Mouse (Mus musculus): ENCODE measurements at regions not wholly inside any gene's neighbourhood (a gene's known extent, or its start where the extent isn't known, plus 50 kb on each side); places are given as distances from the start of the nearest gene placed in this dataset.
A peak's percentile ranks its signal among the peaks of the same experiment; 100 is the strongest.

DNA sequence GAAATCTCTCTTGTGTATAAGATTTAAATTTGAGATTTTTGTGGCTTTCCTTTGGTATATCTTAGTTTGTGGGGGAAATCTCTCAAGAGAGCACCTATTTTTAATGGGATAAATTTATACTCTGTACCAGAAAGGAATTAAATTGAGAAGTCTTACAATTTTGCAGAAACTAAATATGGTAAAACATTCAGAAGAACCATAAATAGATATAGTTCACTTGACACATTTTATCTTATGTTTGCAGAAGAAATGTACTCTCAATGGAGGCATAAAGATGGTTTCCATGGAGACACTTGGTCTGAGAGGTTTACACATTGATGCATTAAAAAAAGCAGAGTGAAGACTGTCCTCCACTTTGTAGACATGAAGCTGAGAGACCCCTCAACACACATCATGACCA lies 86.9 kb downstream of the Ndufa10 start:
- DNase-seq (ENCODE audit: low spot score), result no peak

DNA sequence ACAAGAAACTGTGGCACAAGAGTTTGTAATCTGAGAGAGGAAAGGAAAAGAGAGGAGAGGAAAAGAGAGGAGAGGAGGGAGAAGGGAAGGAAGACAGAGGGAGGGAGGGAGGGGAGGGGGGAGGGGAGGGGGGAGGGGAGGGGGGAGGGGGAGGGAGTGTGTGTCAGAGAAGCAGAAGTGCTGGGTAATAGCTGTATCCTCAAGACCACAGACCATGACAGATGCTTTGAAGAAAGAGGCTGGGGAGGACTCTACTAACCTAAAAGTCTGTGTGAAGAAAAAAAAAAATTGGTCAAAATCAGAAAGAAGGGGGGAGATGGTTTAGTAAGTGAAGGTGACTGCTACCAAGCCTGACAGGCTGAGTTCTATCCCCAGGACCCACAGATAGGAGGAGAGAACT lies 88.7 kb downstream of the Ndufa10 start:
- DNase-seq (ENCODE audit: low spot score), result no peak

DNA sequence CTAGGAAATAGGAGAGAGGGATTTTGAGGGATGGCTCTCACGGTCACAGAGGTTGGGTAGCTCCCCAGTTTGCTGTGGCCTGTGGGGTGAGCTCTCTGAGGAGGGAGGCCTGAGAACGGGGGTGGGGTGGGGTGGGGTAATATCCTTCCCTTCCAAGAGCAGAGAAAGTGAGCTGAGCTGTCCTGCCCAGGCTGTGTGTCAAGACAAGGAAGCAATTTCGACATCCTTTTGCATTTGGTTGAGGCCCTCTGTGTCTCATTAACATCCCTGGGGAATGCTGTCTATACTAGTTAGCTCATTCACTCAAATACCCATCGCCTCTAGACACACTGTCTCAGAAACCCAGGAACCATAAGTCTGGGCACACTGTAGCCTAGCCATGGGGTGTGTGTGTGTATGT lies 89.9 kb downstream of the Ndufa10 start:
- peak; percentile 82 for DNase-seq (ENCODE audit: low spot score)

DNA sequence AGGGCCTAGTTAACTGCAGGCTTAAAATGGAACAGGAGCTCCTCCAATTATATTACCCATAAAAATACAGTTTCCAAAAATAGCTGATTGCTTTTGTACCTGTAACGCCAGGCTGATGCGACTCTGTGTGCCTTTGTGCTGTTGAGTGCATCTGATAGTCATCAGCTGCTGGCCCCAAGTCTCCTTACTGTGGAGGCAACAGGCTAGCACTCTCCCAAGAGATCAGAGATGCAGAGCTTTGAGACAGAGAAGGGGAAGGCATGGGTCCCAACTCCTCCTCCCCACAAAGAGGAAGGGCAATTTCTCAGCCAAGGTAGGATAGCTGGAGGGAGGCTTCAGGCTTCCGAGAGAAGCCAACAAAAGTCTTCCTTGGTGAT lies 94.2 kb downstream of the Ndufa10 start:
- DNase-seq (ENCODE audit: low spot score), result peak; percentile 10

DNA sequence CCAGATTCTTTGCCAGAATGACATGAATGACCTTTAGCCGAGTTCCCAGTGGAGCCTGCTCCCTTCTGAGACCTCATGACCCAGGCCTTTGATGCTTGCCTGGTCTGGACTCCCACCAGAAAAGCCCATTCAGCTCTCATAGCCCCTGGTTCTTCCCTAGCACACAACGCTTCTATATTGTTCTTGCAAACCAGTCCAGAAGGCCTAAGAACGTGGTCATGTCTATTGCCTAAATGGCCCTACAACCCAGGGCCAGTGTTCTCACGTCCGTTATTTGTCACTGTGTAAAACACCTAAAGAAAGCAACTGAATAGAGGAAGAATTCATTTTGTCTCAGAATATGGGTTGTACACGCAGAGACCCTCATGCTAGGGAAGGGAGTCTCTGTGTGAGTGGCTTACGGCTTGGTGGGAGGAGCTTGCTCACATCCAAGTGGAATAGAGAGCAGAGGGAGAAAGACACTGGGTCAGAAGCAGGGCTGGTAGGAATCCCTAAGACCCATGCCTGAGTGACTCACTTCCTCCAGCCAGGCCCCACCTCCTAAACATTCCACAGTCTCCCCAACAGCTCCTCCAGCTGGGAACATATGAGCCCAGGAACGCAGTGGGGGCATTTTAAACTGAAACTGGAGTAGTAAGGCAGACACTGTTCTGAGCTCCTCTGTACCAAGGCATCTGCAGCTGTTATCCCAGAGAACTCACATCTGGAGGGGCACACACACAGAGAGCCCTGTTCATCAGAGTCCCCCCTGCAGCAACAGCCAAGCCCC lies 94.7 kb downstream of the Ndufa10 start:
- DNase-seq (ENCODE audit: low spot score), result peak; percentile 69

DNA sequence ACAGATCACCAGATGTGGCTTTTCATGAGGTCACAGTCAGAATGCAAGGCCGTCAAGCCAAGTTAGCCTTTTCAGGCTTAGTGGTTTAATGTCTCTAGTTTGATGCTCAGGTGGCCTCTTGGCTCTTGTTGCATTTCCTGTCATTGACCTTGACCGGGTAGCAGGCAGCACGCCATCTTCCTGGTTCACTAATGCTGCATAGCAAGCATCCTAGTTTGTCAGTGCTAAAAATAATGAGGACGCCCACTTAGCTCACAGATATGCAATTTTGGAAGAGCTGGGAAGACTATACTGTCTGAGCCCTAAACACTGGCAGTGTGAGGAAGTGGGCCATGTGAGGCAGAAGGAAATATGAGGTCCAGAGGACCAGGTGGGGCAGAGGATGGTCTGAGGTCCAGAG lies 97.2 kb downstream of the Ndufa10 start:
- no peak for DNase-seq (ENCODE audit: low spot score)

DNA sequence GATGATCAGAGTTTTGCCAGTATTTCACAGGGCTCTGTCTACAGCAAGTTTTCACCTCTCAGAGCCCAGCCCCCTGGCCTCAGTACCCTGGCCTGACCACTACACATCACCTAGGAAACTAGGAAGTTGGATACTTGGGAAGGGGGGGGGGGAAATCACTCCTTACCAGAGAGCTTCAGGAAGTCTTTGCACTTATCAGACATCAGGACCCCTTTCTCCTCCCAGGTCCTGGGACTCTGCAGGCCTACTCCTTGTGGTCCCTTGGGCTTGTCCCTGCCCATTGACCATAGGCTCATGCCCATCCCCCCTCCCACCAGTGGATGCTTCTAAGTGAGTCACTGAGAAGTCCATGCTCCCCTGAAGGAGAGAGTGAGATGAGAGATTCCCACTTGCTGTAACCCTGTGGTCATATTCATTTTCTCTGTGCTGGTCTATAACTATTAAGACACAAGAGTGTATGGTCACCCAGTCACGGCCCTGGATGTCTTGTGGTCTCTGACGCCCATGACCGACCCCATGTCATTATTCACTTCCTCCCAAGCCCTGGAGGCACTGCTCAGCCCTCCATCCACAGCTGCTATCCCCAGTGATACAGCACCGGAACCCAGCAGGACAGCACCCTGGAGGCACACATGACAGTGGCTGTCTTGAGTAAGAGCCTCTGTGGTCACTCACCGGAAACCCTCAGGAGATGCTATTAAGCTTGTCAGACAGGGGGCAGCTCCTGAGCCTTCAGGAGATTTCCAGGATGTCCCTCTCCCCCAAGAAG lies 101.3 kb downstream of the Ndufa10 start:
- DNase-seq (ENCODE audit: low spot score), result no peak

DNA sequence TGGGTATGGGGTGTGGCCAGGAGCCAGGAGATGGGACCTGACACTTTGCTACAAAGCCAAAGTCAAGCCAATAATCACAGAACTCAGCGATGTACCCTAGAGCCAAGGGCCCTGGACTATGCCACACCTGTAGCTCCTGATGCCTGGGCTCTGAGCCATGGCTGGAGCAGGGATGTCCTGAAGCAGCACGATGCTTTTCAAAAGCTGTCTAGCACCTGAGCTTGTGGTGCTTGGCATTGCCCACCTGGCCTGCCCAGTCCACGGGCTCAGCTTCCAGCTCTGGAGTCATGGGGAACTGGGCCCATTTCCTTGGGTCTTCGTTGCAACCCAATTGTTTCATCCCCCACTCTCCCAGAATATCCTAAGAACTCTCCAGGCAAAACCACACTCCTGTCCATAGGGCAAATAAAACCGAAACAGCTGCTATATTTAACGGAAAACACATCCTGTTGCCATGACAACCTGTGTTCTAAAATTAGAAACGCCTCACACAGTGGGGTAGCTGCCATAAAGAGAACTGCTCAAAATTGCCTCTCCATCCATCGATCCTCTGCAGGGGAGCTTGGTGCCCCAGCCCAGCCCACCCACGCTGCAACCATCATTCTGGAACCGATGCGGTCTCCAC lies 102.2 kb downstream of the Ndufa10 start:
- peak; percentile 34 for DNase-seq (ENCODE audit: low spot score)

DNA sequence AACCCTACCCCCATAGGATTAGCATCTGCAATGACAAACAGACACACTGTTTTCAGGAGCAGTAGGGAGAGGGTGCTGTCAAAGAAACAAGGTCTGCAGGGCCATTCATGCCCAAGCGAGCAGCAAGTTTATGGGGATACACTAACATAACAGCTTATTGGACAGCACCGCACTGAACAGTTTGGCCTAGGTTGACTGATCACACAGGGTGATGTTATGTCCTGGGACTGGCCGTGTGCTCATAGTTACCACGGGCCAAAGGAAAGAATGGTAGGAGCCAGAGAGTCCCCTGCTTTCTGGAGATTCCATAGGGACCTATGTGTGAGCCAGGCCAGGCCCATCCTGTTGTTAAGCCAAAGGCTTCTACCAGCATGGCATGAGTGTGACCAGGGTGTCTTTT lies 102.8 kb downstream of the Ndufa10 start:
- DNase-seq (ENCODE audit: low spot score), result no peak

DNA sequence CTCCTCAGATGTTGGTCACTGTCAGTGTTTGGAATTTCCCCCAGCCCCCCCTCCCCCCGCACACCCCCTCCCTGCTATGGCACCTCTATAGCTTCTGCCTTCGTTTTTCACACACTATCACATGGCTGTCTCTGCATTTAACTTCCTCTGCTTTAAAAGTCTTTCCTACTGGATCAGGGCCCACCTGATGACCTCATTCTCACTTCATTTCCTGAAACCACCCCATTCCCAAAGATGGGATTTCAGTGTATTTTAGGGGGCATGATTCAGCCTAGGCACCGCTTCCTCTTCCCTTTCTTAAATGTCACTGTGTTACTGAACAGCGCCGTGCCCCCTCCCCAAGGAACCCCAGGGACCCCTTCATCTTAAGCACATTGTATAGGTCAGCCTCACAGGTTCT lies 103.7 kb downstream of the Ndufa10 start:
- no peak for DNase-seq (ENCODE audit: low spot score)

DNA sequence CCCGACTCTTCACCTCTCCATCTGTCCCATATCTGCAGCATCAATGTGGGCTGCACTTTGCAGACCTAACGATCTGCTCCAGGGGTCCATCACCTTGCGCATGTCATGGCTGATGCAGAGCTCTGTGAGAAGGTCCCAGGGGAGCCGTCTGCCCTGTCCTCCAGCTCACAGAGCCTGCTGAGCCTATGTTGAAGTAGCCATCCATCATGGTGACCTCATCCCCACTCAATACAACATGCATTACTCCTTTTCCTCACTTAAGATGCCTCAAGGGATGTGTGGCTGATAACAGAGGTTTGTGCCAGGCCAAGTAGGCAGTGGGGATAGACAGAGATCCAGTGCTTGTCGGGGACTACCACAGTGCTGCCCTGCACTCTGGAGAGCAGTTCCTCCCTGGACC lies 107.4 kb downstream of the Ndufa10 start:
- no peak for DNase-seq (ENCODE audit: low spot score)

DNA sequence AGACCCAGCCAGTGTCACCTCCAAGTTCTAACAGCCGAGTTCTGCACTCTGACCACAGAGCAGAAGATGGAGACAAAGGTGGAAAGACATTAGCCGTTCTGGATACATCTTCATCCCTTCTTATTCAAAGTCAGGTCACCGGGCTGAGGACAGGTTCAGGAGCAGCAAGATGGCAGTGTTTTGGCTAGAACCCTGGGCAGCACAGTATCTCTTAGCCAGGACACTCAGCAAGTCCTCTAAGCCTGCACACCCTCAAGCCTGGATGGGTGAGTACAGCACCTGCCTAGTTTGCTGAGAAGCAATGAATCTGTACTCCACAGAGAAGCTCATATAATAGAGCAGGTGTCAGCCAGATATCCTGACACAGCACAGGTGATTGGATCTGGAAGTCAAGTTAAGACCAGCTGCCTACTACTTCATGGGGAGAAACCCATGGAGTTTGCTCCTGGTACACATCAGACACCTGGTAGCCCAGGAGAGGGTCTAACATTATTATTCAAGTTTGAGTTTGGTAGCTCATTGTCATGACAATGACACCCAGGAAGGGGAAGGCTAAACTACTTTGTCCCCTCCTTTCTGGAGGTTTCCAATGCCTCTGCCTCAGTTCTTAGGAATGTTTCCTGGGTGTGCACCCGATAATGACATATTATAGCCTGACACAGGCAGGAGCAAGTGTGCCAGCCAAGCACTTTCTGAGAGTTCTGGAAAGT lies 108.1 kb downstream of the Ndufa10 start:
- DNase-seq (ENCODE audit: low spot score), result no peak

DNA sequence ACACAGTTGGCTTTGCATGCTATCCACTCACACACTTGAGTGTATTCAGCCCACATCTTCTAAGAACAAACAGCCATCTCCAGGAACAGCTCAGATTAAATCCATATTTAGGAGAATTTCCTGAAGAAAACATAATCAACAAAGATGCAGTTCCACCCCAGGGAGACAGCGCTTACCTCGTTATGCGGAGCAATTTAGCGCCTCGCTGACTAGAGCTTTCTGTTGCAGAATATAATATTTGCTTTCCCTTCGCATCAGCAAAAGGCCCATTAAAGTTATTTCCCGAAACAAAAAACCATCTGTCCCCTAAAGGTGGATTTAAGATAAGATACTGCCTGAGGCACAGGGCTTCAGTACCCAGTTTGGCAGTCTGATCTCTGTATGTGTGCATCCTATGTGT lies 112.0 kb downstream of the Ndufa10 start:
- DNase-seq (ENCODE audit: low spot score), result no peak

DNA sequence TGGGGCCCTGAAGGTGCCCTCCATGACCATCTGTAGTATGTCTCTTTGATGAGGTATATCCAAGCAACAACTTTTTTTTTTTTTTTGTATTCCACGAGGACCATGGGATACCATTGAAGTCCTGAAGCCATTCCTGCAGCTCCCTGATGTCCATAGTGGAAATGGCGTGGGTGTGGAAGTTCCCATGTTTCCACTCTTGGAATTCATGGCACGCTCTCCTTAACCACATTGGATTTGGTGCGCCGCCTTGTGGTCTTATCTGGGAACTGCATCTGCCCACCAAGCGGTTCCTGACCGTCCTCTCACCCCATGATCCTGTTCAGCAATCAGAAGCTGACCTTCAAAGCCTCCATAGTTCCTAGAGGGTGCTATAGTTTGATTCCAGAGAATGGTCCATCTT lies 113.4 kb downstream of the Ndufa10 start:
- peak; percentile 64 for DNase-seq (ENCODE audit: low spot score)

DNA sequence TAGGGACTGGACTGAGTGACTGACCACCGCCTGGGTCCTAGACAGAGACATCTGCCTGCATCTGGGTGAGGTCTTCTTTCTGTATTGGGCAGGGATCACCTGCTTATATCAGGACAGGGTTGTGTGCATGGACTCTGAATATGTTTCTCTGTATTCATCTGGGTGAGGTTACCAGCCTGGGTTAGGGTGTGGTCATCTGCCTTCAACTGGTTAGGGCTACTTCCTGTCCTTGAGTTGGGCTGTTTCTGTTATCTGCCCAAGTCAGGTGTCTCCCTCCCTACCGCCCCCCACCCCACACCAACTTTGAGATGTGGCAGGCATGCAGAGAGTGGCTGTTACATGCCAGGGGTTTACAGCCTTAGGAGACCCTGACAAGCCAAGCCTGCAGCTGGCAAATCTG lies 114.2 kb downstream of the Ndufa10 start:
- no peak for DNase-seq (ENCODE audit: low spot score)

DNA sequence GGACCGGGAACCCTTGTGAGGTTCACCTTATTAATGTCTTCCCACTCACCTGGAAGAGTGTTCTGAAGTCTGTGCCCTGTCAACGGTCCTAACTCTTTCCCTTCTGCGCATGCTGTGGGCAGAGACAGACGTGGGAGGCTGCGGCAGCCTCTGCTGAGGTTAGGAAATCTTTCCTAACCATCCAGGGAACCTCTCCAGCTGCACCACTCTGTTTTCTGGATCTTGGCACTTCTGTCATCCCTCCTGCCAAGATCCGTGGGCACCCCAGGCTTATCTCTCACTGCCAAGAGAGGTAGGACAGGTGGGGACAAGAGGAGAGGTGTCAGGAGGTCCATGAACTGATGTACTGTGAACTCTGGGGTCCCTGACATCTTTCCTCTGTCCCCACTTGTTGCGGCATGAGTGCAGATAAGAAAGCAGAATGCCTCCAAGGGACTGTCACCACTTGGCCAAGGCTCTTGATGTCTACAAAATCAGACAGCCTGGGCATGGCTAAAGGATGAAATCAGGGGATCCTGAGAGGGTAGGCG lies 114.8 kb downstream of the Ndufa10 start:
- DNase-seq (ENCODE audit: low spot score), result no peak

DNA sequence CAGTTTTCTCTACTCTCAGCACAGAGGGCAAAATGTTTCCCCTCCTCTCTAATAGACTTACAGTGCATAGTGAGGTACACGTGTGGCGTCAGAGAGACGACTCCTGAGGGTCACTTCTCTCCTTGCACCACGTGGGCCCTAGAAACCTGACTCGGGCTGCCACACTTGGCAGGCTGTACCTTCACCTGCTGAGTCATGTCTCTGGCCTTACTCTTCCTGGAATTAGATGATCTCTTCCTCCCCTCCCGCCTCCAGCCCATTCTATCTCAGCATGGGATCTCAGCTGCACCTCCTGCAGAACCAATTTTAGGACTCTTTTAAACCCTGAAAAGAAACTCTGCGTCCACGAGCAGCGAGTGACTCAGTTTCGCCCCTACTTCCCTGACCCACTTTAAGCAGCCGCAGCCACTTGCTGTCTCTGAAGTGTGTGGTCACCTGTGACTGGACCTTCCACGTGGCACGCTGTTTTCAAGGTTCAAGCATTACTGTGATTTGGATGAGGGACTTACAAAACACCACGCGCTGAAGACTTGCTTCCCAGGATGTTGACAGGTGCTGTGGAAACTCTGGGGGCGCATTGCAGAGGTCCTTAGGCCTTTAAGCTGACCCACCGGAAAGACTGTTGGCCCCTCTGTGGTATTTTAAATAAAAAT lies 125.2 kb downstream of the Ndufa10 start:
- no peak for DNase-seq (ENCODE audit: low spot score)

DNA sequence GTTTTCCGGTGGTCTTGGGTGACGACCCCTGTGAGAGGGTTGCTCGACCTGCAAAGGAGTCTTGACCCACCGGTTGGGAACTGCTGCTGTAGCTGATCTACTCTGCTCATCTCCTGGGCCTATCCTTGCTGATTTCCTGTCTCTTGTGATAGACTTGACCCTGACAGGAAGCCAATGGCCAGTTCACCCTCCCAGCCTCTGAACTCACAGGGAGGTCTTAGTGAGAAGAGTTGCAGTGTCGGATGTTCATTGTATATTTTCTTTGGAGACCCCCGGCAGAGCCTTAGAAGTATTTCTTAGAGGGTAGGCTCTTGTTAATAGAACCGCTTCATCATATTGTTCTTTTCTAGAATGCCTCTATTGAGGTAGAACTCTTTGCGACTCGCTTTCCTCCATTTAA lies 126.0 kb downstream of the Ndufa10 start:
- no peak for DNase-seq (ENCODE audit: low spot score)

DNA sequence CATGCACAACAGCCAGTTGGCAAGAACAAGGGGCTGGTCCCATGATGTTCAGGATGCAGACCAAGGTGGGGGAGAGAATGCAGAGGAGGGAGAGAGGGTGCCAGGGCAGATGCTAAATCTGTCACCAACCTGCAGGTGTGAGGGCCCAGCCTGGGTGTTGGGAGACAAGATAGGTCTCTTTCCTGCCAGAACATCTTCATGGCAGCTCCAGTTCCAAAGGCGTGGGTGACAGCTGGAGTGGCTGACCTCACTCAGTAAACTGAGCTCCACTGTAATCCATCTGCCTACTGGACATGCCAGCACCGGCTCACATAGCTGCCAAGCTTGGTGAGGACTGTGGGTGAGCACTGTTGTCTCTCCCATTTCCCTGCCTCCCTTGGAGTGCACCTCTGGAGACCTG lies 129.9 kb downstream of the Ndufa10 start:
- no peak for DNase-seq (ENCODE audit: low spot score)

DNA sequence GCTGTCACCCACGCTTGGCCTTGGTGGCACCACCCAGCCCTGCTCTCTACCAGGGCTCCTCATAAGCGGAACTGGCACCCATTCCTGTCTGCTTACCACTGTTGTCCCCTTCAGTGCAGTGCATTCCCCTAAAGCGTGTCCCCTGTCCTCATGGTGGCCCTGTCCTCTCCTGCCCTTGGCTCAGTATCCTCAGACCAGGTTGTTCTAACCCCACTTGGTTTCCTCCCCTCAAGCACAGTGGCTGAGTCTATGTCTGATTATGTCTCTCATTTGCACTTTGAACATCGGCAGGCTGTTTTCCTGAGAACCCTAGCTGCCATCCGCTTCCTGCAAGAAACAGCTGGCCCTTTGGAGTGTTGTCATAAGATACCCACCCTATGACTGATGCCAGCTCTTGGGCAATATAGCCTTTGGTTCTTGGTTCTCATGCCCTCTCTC lies 130.5 kb downstream of the Ndufa10 start:
- DNase-seq (ENCODE audit: low spot score), result no peak

DNA sequence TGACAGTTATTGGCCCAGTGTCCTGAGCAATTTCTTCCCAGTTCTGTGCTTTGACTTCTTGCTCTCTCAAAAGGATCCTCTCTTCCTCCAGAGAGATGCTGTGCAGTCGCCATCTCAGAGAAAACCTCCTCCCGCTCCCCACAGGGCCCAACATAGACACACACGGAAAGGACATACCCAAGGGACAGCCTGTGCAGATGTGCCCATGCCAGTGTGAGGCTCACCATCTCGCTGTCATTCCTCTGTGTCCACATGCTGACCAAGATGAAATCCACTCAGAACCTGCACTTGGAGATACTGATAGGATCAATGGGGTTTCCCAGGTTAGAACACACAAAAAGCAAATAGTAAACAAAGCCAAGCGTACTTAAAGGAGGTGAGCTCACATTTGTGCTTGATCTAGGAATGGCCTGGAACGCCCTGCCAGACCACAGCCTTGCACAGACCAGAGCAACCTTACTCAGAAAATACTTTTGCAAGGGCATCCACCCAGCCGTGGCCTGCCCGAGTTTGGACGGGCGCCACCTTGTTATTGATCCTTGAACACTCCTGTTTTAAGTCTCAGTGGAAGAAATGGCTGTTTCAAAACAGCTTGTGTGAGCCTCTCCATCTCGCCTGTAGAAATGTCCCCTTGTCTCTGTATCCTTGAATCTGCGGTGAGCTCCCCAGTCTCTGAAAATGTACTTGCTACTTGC lies 131.7 kb downstream of the Ndufa10 start:
- DNase-seq (ENCODE audit: low spot score), result no peak

Data from adipocyte (in vitro differentiated cells).